Mouse (Mus musculus) intestine, embryonic 15.5 days (tissue): ENCODE results near the gene Epha1. TPM values are rescaled to one million over a fixed set of nuclear protein-coding genes. Genes with fewer than 3 reads are reported as not detected.
A peak's percentile ranks its signal among the peaks of the same experiment; 100 is the strongest.

ENCODE experiments used
- ATAC-seq: fragments of 200-750 bp; cut with Nextera tagmentation; 2 replicates; pipeline ENCODE4 v1.8.0; 2017; ENCODE audit warnings: moderate TSS enrichment, moderate library complexity
- H3K27ac ChIP-seq: fragments of 300-500 bp; sonication (generic); 2 replicates; pipeline ENCODE4 v1.5.1; 2015; ENCODE audit warnings: mild to moderate bottlenecking, inconsistent platforms
- H3K27me3 ChIP-seq: fragments of 300-500 bp; sonication (generic); replicated peaks from 2 replicates; pipeline ENCODE4 v1.6.1; 2015; ENCODE audit warnings: inconsistent platforms
- H3K36me3 ChIP-seq: fragments of 300-500 bp; sonication (generic); 2 replicates; pipeline ENCODE4 v1.6.1; 2015; ENCODE audit warnings: inconsistent platforms
- H3K4me1 ChIP-seq: fragments of 300-500 bp; sonication (generic); replicated peaks from 2 replicates; pipeline ENCODE4 v1.6.1; 2015; ENCODE audit warnings: inconsistent platforms
- H3K4me2 ChIP-seq: fragments of 300-500 bp; sonication (generic); replicated peaks from 2 replicates; pipeline ENCODE4 v1.6.1; 2015; ENCODE audit warnings: mild to moderate bottlenecking, inconsistent platforms
- H3K4me3 ChIP-seq: fragments of 300-500 bp; sonication (generic); replicated peaks from 2 replicates; pipeline ENCODE4 v1.5.1; 2015; ENCODE audit warnings: inconsistent platforms
- H3K9ac ChIP-seq: fragments of 300-500 bp; sonication (generic); 2 replicates; pipeline ENCODE4 v1.6.1; 2015; ENCODE audit warnings: inconsistent platforms
- H3K9me3 ChIP-seq: fragments of 300-500 bp; sonication (generic); 2 replicates; pipeline ENCODE4 v1.6.1; 2016; ENCODE audit warnings: inconsistent platforms
- WGBS: fragments of 180-500 bp; shearing (Covaris S2); methylation state at CpG from one replicate; pipeline ENCODE4 v1.1.7; 2015; 5-methylcytosine and 5-hydroxymethylcytosine counted together
- polyA plus RNA-seq: library from polyadenylated mRNA; unstranded; fragments of >200 nt; fragmentation: Nextera tagmentation; extraction: Ambion mirVana; gene quantifications from 2 replicates; pipeline ENCODE4 v1.2.1, GENCODE M21; 2015

Epha1 gene
- polyA plus RNA-seq, 1 experiment from 2014 or later, result 7.6 TPM

DNA sequence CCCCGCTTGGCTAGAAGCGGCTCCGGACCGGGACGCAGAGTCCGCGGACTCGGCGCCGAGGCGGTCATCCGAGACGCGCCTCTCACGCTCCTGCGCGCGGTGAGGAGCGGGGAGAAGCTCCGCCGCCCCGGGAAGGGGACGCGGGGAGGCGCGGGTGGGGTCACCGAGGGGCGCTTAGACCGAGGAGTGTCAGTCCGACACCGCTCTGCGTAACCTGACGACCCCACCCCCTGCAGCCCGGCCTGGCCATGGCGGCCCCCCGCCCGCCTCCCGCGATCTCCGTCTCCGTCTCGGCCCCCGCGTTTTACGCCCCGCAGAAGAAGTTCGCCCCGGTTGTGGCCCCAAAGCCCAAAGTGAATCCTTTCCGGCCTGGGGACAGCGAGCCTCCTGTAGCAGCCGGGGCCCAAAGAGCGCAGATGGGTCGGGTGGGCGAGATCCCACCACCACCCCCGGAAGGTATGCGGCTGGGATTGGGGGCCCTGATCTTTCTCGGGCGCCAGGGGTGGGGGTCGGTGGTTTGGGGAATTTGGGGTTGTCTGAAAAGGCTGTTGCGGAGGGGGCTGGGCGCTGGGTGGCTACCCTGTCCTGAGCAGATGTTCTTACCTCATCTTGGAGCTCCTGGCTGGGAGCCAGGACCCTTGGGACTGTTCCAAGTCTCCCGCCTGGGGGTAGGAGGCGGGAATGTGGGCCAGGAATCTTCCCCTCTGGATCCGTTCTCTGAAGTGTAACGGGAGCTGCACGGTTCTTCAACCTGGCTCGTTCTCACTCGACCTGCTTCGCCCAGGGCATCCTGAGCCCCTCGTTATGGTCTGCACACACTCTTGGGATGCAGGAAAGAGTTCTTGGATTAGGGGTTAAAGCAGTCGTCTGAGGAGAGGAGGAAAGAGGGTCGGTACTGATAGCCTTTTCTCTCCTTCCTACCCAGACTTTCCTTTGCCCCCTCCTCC lies 22.8 kb downstream of the Epha1 start:
- Histone ChIP-seq H3K9me3 (no peaks in the 10 kb centered on the region), H3K4me2 (peak overlapping the region; percentile 90), H3K27ac (peak overlapping the region; percentile 98), H3K9ac (peak overlapping the region; percentile 88), H3K36me3 (no peaks in the 10 kb centered on the region), H3K27me3 (no peaks in the 10 kb centered on the region), H3K4me1 (peaks cover 41% of the 10 kb centered on the region), H3K4me3 (peak overlapping the region; percentile 83)
- WGBS, result under 1% methylated on average over 71 of the region's 72 CpGs
- peak; percentile 43 for ATAC-seq

DNA sequence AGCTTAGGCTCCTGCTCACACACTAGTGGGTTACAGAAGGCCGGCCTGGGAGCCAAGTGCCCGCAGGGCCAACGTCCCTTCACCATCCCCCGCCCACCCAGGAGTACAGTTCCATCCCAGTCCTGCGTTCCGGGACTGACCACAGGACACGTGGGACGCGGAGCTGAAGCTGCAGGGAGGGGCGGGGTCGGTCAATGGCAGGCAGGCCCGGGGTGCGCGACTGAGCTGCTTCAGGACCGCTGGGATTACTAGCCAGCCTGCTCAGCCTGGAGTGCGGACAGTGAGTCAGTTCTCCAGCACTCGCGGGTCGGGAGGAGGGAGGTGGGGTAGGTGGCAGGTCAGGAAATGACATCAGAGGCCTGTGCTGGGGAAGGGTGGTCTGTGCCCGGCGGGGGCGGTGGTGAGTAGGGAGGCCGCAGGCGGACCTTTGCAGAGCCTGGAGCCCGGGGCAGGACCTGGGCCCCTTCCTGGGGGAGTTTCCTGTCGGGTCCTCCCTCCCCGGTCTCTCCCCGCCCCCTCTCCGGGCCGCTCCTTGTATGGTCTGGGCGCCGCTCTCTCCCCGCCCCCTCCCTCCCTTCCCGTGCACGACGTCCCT lies 23.5 kb downstream of the Epha1 start, which contains the start of gene Zyx:
Zyx (plus strand) TSS at position 205 of the 595 bp plus-strand sequence.
- Histone ChIP-seq H3K4me3 (peak within 1 kb of the TSS; percentile 83), H3K27ac (peak within 1 kb of the TSS; percentile 98), H3K27me3 (no peaks in the 10 kb centered on the region), H3K4me2 (peak within 1 kb of the TSS; percentile 90), H3K9me3 (no peaks in the 10 kb centered on the region), H3K9ac (peak within 1 kb of the TSS; percentile 88), H3K36me3 (no peaks in the 10 kb centered on the region), H3K4me1 (peaks cover 41% of the 10 kb centered on the region)
- WGBS, result under 1% methylated on average over 29 of the region's 36 CpGs
- ATAC-seq, result peak; percentile 97

DNA sequence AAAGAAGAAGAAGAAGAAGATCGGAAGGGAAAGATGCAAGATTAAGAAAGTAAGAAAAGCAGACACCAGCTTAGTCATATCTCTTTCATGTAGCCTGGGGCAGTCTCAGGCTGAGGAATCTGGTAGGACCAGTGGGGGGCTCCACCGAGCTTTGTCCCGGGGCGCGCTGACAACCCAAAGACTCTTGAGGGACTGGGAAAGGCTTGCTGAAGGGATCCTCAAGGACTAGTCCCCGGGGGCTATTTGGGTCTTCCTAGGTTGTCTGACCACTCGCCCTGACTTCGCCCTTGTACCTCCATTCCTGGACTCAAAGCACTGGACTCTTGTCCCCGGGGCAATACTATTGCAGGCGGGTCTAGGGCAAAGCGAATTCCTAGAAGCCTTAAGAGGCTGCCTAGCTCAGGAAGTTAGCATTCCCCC lies 24.1 kb downstream of the Epha1 start:
- Histone ChIP-seq H3K9ac (peak overlapping the region; percentile 88), H3K27ac (peak overlapping the region; percentile 98), H3K9me3 (no peaks in the 10 kb centered on the region), H3K36me3 (no peaks in the 10 kb centered on the region), H3K4me1 (peaks cover 36% of the 10 kb centered on the region), H3K4me2 (peak overlapping the region; percentile 90), H3K4me3 (peak overlapping the region; percentile 83), H3K27me3 (no peaks in the 10 kb centered on the region)
- WGBS, result under 1% methylated on average over 11 of the region's 11 CpGs
- peak; percentile 57 for ATAC-seq

DNA sequence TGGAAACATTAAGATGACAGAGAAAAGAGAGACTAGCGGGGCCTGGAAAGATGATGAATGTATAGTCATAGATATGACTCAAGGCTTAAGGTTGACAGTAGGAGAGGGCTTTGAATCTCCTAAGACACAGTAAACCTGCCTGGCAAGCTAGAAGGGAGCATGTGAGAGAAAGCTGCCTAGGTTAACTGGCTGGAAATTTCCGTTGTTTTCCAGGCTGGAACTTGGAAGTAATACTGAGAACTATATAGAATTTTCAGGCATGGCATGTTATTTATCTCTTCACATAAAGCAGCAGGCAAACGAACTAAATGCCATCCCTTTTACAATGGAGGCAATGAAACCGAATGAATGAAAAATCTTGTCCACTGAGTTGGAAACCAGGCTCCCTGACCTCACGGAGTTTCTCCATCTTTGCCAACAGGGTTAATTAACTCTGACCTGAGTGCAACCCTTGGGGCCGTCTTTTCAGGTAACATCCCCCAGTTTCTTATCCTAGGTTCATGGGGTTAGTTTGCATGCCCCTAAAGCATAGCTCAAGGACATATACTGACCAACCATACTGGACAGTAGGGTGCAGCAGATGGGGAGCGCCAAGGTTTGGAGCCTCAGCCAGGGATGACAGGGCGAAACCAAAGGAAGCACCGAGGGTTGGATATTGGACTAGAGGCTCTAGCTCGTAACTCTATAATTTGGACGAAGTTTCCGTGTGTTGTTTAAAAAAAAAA lies 24.6 kb downstream of the Epha1 start:
- Histone ChIP-seq H3K9me3 (no peaks in the 10 kb centered on the region), H3K4me1 (peaks cover 32% of the 10 kb centered on the region), H3K36me3 (no peaks in the 10 kb centered on the region), H3K27ac (no peak overlapping the region), H3K4me2 (peak overlapping the region; percentile 90), H3K27me3 (no peaks in the 10 kb centered on the region), H3K4me3 (peak overlapping the region; percentile 83), H3K9ac (no peak overlapping the region)
- WGBS, result 42% methylated on average over 12 of the region's 12 CpGs
- ATAC-seq, result no peak

DNA sequence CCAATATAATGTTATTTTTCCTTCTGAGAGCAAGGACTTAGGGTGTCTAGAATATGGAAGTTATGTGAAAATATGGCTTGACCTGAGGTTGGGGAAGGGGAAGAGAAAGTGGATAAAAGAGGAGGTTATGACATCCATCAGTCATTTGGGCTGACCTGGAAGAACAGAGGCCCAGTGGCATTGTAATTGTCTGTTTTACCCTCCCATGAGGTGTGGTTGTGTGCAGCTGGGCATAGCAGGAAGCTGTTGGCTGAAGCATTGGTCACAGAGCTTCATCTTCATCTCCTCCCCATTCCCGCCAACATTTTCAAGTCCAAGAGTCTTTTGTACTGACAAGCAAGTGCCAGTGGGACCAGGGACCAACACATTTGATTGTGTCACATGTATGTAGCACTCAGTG lies 28.8 kb downstream of the Epha1 start:
- 83% methylated on average over 1 of the region's 1 CpGs for whole genome bisulfite sequencing
- Histone ChIP-seq H3K9ac (no peak overlapping the region), H3K9me3 (no peaks in the 10 kb centered on the region), H3K27ac (no peak overlapping the region), H3K4me3 (no peak overlapping the region), H3K36me3 (no peaks in the 10 kb centered on the region), H3K4me2 (no peak overlapping the region), H3K4me1 (0 out of 2 replicates have a peak, but pooled peaks cover 4% of the 10 kb centered on the region), H3K27me3 (no peaks in the 10 kb centered on the region)
- no peak for ATAC-seq

DNA sequence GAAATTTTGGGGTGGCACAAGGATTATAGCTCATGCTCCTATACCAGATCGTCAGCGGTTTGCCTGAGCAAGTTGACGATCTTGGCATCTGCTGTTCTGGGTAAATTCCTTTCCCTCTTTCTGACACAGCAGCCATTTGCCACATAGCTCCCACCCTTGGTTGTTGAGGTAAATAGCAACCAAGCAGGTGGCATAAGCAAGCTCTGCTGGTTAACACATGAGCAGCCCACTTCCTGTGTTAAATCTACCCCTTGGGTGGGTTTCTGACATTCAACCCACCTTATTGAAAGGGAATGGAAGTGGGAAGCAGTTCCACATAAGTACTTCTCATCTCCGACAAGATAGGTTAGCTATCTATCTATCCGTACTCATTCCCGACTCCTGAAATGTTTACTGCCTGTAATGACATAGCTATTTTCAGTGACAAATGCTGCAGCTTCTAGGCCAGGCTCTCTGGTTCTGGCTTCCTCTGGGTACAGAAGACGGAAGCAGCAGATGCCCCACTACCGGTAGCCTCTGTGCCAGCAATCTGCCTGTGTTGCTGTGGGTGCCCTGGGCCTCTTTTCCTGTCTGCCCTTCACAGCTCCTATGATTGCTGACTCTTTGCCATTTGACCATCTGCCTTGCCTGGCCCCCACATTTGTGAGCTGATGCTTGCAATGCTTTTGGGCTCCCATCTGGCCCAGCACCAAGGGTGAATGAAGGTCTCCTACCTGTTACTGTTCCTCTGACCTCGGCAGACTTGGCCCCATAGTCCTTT lies 29.5 kb downstream of the Epha1 start:
- Histone ChIP-seq H3K9ac (no peak overlapping the region), H3K9me3 (no peaks in the 10 kb centered on the region), H3K4me3 (no peak overlapping the region), H3K27ac (no peak overlapping the region), H3K36me3 (no peaks in the 10 kb centered on the region), H3K27me3 (no peaks in the 10 kb centered on the region), H3K4me1 (0 out of 2 replicates have a peak, but pooled peaks cover 1% of the 10 kb centered on the region), H3K4me2 (no peak overlapping the region)
- no peak for ATAC-seq
- WGBS, result 75% methylated on average over 9 of the region's 9 CpGs

DNA sequence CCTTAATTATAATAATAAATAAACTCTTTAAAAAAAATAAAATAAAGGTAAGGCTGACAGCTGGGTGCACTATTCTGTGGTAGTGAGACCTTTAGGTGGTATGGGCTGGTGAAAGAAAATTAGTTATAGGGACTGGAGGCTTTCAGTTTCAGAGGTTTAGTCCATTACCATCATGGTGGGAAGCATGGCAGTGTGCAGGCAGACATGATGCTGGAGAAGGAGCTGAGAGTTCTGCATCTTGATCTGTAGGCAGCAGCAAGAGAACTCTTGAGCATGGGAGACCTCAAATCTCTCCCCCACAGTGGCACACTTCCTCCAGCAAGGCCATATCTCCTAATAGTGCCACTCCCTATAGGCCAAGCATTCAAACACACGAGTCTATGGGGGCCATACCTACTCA lies 30.9 kb downstream of the Epha1 start:
- H3K4me1 ChIP-seq, result no peaks in the 10 kb centered on the region
- H3K4me3 ChIP-seq, result no peak overlapping the region
- no peaks in the 10 kb centered on the region for H3K36me3 ChIP-seq
- 63% methylated on average over 1 of the region's 1 CpGs for WGBS
- H3K27ac ChIP-seq, result no peak overlapping the region
- no peak for ATAC-seq
- H3K27me3 ChIP-seq, result no peaks in the 10 kb centered on the region
- no peaks in the 10 kb centered on the region for H3K9me3 ChIP-seq
- no peak overlapping the region for H3K4me2 ChIP-seq
- H3K9ac ChIP-seq, result no peak overlapping the region

DNA sequence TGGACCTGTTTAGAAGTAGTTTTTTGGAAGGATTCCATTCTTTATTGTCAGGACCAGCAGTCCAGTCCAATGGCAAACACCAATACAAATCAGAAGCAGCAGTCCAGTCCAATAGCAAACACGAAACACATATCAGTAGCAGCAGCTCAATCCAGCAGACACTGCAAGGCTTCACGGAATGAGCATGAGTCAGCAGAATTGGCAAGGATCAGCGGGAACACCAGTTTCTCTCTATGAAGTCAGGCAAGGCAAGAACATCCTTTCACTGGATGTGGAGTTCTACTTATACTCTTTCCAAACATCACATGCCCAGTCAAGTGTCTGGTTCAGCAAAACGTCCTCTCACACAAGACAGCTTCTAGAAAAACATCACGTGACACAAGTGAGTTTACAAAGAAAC lies 33.1 kb downstream of the Epha1 start:
- no peak overlapping the region for H3K4me3 ChIP-seq
- H3K9me3 ChIP-seq, result no peaks in the 10 kb centered on the region
- H3K27ac ChIP-seq, result no peak overlapping the region
- H3K9ac ChIP-seq, result no peak overlapping the region
- 71% methylated on average over 5 of the region's 5 CpGs for WGBS
- H3K36me3 ChIP-seq, result no peaks in the 10 kb centered on the region
- H3K4me2 ChIP-seq, result no peak overlapping the region
- no peaks in the 10 kb centered on the region for H3K4me1 ChIP-seq
- no peak for ATAC-seq
- no peaks in the 10 kb centered on the region for H3K27me3 ChIP-seq

DNA sequence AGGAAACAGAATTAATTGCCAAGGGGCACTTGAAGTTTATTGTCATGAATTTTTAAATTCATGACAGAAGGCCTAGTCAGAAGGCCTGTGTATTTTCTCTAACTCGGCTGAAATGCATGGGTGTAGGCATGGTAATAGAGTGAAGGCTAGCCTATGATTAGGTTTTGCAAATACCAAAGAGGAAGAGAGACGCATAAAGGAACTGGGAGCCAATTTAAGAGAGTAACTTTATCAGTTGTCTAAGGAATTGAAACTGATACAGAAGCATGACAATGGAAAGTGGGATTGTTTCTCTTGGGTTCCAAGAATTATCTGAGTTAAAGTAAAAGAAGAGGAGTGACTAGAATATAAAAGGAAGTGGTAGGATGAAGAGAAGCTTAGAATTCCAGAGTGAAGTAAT lies 33.9 kb downstream of the Epha1 start:
- no peak for ATAC-seq
- H3K36me3 ChIP-seq, result no peaks in the 10 kb centered on the region
- H3K27ac ChIP-seq, result no peak overlapping the region
- H3K27me3 ChIP-seq, result no peaks in the 10 kb centered on the region
- no peaks in the 10 kb centered on the region for H3K9me3 ChIP-seq
- no peak overlapping the region for H3K4me3 ChIP-seq
- WGBS, result 89% methylated on average over 2 of the region's 2 CpGs
- H3K4me2 ChIP-seq, result no peak overlapping the region
- H3K9ac ChIP-seq, result no peak overlapping the region
- H3K4me1 ChIP-seq, result no peaks in the 10 kb centered on the region

DNA sequence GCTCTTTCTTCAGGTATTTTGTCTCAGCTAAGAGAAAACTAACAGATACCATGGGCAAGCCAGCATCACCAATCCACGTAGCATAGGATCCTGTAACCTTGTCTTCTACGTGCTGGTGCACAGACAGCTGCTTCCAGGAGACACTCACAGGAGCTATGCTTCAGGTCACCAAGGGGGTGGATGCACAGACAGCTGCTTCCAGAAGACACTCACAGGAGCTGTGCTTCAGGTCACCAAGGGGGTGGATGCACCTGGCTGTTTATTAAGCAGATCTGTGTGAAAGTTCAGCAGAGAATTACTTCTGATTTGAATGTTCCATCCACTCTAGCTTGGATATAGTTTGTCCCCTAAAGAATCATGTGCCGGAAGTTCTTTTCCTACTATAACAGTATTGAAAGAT lies 42.1 kb downstream of the Epha1 start:
- Histone ChIP-seq H3K36me3 (no peaks in the 10 kb centered on the region), H3K4me1 (no peaks in the 10 kb centered on the region), H3K9ac (no peak overlapping the region), H3K27me3 (no peaks in the 10 kb centered on the region), H3K9me3 (no peaks in the 10 kb centered on the region), H3K4me3 (no peak overlapping the region), H3K27ac (no peak overlapping the region), H3K4me2 (no peak overlapping the region)
- no peak for ATAC-seq
- 94% methylated on average over 3 of the region's 3 CpGs for WGBS

DNA sequence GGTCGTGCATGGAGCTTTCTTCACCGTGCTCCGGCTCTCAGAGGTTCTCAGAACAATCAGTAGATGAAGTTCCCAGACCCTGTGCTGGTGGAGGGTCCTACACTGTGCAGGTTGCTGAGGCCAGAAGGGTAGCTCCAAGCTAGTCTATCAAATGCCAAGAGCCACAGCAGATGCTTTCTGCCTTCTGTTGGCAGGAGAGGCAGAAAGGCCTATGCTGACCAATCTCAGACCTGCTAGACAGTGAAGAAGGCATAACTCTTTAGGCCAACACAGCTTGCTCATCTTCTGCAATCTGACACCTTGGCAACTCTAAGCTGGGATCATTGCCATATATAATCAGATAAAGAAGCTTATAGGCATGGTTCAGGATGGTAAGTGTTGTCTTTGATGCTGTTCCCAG lies 42.9 kb downstream of the Epha1 start:
- H3K9ac ChIP-seq, result no peak overlapping the region
- no peak overlapping the region for H3K27ac ChIP-seq
- H3K36me3 ChIP-seq, result no peaks in the 10 kb centered on the region
- no peaks in the 10 kb centered on the region for H3K4me1 ChIP-seq
- no peak overlapping the region for H3K4me2 ChIP-seq
- WGBS, result 68% methylated on average over 3 of the region's 3 CpGs
- H3K27me3 ChIP-seq, result no peaks in the 10 kb centered on the region; the same call in 1 of the 2 replicates
- H3K9me3 ChIP-seq, result no peaks in the 10 kb centered on the region
- H3K4me3 ChIP-seq, result no peak overlapping the region
- no peak for ATAC-seq
